Mouse (Mus musculus) heart, postnatal 4 days (tissue): ENCODE results near the gene Tuba3a. TPM values are rescaled to one million over a fixed set of nuclear protein-coding genes. Genes with fewer than 3 reads are reported as not detected.

Experiments used
- microRNA-seq, 2 experiments: library from miRNA; unstranded; fragments of <30 nt; microRNA quantifications; one replicate each; pipeline ENCODE4 v1.2.0; 2021 to 2022
- total RNA-seq, 2 experiments: library from RNA; stranded (reverse); gene quantifications; 2 replicates each; pipeline ENCODE4 v1.2.3; 2021

Gene Tuba3a
- total RNA-seq, 2 experiments from 2014 or later = not detected

Small RNA genes lying within 50 kb of the gene (microRNA-seq; reads per million reads assigned to microRNA genes)
- gene Mir8113 = 0 reads per million in 2 experiments

Other genes starting within 250 kb of the Tuba3a start
- 10 to 100 TPM; 40.8 to 43.6 TPM for gene Ing4, start 246.3 kb downstream of the Tuba3a start, total RNA-seq
- 1 to 10 TPM; 1.7 to 3.2 TPM for gene Acrbp, start 236.4 kb downstream of the Tuba3a start, total RNA-seq
- gene Lpar5, start 218.1 kb downstream of the Tuba3a start, total RNA-seq = not detected
- 100 to 1,000 TPM; 202 to 210 TPM for gene Chd4, start 190.1 kb downstream of the Tuba3a start, total RNA-seq
- gene Nop2, start 154.1 kb downstream of the Tuba3a start, total RNA-seq = 10 to 100 TPM; 24.4 to 25.3 TPM
- gene Iffo1, start 140.8 kb downstream of the Tuba3a start, total RNA-seq = 10 to 100 TPM; 18.0 to 18.6 TPM
- gene Gapdh, start 119.6 kb downstream of the Tuba3a start, total RNA-seq = 1,000 to 10,000 TPM; 3,371 to 3,611 TPM
- 100 to 1,000 TPM; 101 to 111 TPM for gene Ncapd2, start 94.3 kb downstream of the Tuba3a start, total RNA-seq
- gene Mrpl51, start 94.2 kb downstream of the Tuba3a start, total RNA-seq = 100 to 1,000 TPM; 248 to 271 TPM
- gene Vamp1, start 70.5 kb downstream of the Tuba3a start, total RNA-seq = 1 to 10 TPM; 7.3 to 8.8 TPM
- 1 to 10 TPM; 3.3 to 3.6 TPM for gene Tapbpl, start 54.2 kb downstream of the Tuba3a start, total RNA-seq
- gene Cd27, start 49.0 kb downstream of the Tuba3a start, total RNA-seq = under 1 TPM; 0.38 to 0.41 TPM
- 10 to 100 TPM; 49.2 to 53.7 TPM for gene Ltbr, start 27.8 kb upstream of the Tuba3a start, total RNA-seq
- gene Scnn1a, start 34.6 kb upstream of the Tuba3a start, total RNA-seq = 1 to 10 TPM in 1 of 2 experiments, under 1 TPM in 1; 0.83 to 1.1 TPM
- 10 to 100 TPM; 63.3 to 65.2 TPM for gene Tnfrsf1a, start 63.3 kb upstream of the Tuba3a start, total RNA-seq
- not detected for gene Plekhg6, start 94.8 kb upstream of the Tuba3a start, total RNA-seq
- gene Cd9, start 208.7 kb upstream of the Tuba3a start, total RNA-seq = 10 to 100 TPM; 72.4 to 73.3 TPM